Mouse (Mus musculus): ENCODE results near the gene Kif22. TPM values are rescaled to one million over a fixed set of nuclear protein-coding genes. Genes with fewer than 3 reads are reported as not detected.

The Kif22 gene
- polyA plus RNA-seq, 1 experiment from 2014 or later, result 152 TPM

- WGBS, result 73% methylated on average over 8 of the region's 8 CpGs
- Histone ChIP-seq H3K27ac (ENCODE audit: low read depth, low read length) (no peak overlapping the region), H3K27me3 (replicated peaks; ENCODE audit: control insufficient read depth, insufficient read depth, low read length) (no peaks in the 10 kb centered on the region; the same call in 1 of the 2 replicates), H3K4me2 (no peak overlapping the region), H3K4me1 (replicated peaks; ENCODE audit: control insufficient read depth, insufficient read depth, low read length) (no peaks in the 10 kb centered on the region), H3K9ac (ENCODE audit: low read depth, low read length) (no peak overlapping the region), H3K9me3 (ENCODE audit: control insufficient read depth, low read length) (no peaks in the 10 kb centered on the region), H3K36me3 (ENCODE audit: control insufficient read depth, insufficient read depth, low read length) (no peaks in the 10 kb centered on the region), H3K4me3 (ENCODE audit: low read depth, low read length) (no peak overlapping the region)
- ATAC-seq (replicated peaks; ENCODE audit: low FRiP score) (no peak), DNase-seq (ENCODE audit: low spot score) (no peak)
These were observed 53.5 kb downstream of the Kif22 start for GRCm38 (mm10) chr7:126988816-126989215.

GRCm38 (mm10) chr7:126986319-126986718, 56.0 kb downstream of the Kif22 start:
- H3K9ac ChIP-seq (ENCODE audit: low read depth, low read length), result no peak overlapping the region
- H3K27me3 ChIP-seq (replicated peaks; ENCODE audit: control insufficient read depth, insufficient read depth, low read length), result no peaks in the 10 kb centered on the region
- DNase-seq (ENCODE audit: low spot score), result no peak
- no peaks in the 10 kb centered on the region for H3K9me3 ChIP-seq (ENCODE audit: control insufficient read depth, low read length)
- H3K4me1 ChIP-seq (replicated peaks; ENCODE audit: control insufficient read depth, insufficient read depth, low read length), result no peaks in the 10 kb centered on the region
- WGBS, result 50% methylated on average over 9 of the region's 9 CpGs
- no peak overlapping the region for H3K27ac ChIP-seq (ENCODE audit: low read depth, low read length)
- no peak for ATAC-seq (replicated peaks; ENCODE audit: low FRiP score)
- H3K4me2 ChIP-seq, result no peak overlapping the region
- H3K4me3 ChIP-seq (ENCODE audit: low read depth, low read length), result no peak overlapping the region
- no peaks in the 10 kb centered on the region for H3K36me3 ChIP-seq (ENCODE audit: control insufficient read depth, insufficient read depth, low read length)

- WGBS, result 55% methylated on average over 10 of the region's 10 CpGs
- H3K4me2 ChIP-seq, result no peak overlapping the region
- H3K4me1 ChIP-seq (replicated peaks; ENCODE audit: control insufficient read depth, insufficient read depth, low read length), result no peaks in the 10 kb centered on the region
- peaks cover 3% of the 10 kb centered on the region for H3K36me3 ChIP-seq (ENCODE audit: control insufficient read depth, insufficient read depth, low read length)
- ATAC-seq (replicated peaks; ENCODE audit: low FRiP score), result no peak
- no peak for DNase-seq (ENCODE audit: low spot score)
- no peaks in the 10 kb centered on the region for H3K27me3 ChIP-seq (replicated peaks; ENCODE audit: control insufficient read depth, insufficient read depth, low read length)
- no peak overlapping the region for H3K9ac ChIP-seq (ENCODE audit: low read depth, low read length)
- no peaks in the 10 kb centered on the region for H3K9me3 ChIP-seq (ENCODE audit: control insufficient read depth, low read length)
- H3K27ac ChIP-seq (ENCODE audit: low read depth, low read length), result no peak overlapping the region
- no peak overlapping the region for H3K4me3 ChIP-seq (ENCODE audit: low read depth, low read length)
These were observed 57.4 kb downstream of the Kif22 start for GRCm38 (mm10) chr7:126984667-126985444.

- WGBS, result 82% methylated on average over 7 of the region's 7 CpGs
- DNase-seq (ENCODE audit: low spot score) (no peak), ATAC-seq (replicated peaks; ENCODE audit: low FRiP score) (no peak)
- Histone ChIP-seq H3K27ac (ENCODE audit: low read depth, low read length) (no peak overlapping the region), H3K9ac (ENCODE audit: low read depth, low read length) (no peak overlapping the region), H3K27me3 (replicated peaks; ENCODE audit: control insufficient read depth, insufficient read depth, low read length) (no peaks in the 10 kb centered on the region), H3K9me3 (ENCODE audit: control insufficient read depth, low read length) (no peaks in the 10 kb centered on the region), H3K4me2 (no peak overlapping the region), H3K4me1 (replicated peaks; ENCODE audit: control insufficient read depth, insufficient read depth, low read length) (0 out of 2 replicates have a peak, but pooled peaks cover 2% of the 10 kb centered on the region), H3K36me3 (ENCODE audit: control insufficient read depth, insufficient read depth, low read length) (peaks cover 17% of the 10 kb centered on the region), H3K4me3 (ENCODE audit: low read depth, low read length) (no peak overlapping the region)
These were observed 59.2 kb downstream of the Kif22 start for GRCm38 (mm10) chr7:126983113-126983512.

DNA sequence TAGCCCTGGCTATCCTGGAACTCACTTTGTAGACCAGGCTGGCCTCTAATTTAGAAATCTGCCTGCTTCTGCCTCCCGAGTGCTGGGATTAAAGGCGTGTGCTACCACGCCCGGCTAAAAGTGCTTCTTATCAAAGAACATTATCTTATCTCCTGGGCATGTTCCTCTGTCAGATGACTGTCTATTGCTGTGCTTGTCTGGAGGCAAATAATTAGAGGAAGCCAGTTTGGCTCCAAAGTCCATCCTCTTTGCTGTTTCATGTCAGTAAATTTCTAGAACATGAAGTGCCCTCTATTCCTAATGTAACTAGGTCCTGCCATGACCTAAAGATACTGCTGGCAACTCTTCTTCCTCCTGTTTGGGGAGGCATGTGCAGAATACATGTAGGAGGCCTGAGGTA, 60.2 kb downstream of the Kif22 start:
- WGBS, result 57% methylated on average over 4 of the region's 4 CpGs

DNA sequence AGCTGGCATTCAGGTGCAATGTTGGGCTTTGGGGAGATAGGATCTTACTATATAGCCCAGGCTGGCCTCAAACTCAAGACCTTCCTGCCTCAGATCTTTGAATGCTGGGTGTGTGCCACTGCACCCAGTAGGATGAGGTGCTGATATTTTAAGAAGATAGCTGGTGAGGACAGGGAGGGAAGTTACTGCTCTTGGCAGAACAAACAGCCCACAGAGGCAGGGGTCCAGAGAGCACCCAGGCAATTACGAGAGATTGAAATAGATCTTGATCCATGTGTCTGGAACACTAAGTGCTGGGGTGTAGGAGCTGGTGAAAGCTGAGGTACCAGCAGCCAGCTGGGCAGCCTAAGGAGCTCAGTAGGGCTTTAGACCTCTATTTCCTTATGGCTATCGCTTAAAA, 60.7 kb downstream of the Kif22 start:
- Histone ChIP-seq H3K4me3 (ENCODE audit: low read depth, low read length) (no peak overlapping the region), H3K9me3 (ENCODE audit: control insufficient read depth, low read length) (no peaks in the 10 kb centered on the region), H3K4me1 (replicated peaks; ENCODE audit: control insufficient read depth, insufficient read depth, low read length) (peaks cover 13% of the 10 kb centered on the region; the same call in 1 of the 2 replicates), H3K27ac (ENCODE audit: low read depth, low read length) (no peak overlapping the region), H3K36me3 (ENCODE audit: control insufficient read depth, insufficient read depth, low read length) (peaks cover 20% of the 10 kb centered on the region), H3K4me2 (no peak overlapping the region), H3K27me3 (replicated peaks; ENCODE audit: control insufficient read depth, insufficient read depth, low read length) (no peaks in the 10 kb centered on the region), H3K9ac (ENCODE audit: low read depth, low read length) (no peak overlapping the region)
- DNase-seq (ENCODE audit: low spot score), result no peak
- ATAC-seq (replicated peaks; ENCODE audit: low FRiP score), result no peak
- 78% methylated on average over 2 of the region's 2 CpGs for WGBS

More for the DNA sequence above, 60.2 kb downstream of the Kif22 start:
- no peak overlapping the region for H3K4me2 ChIP-seq
- no peak for ATAC-seq (replicated peaks; ENCODE audit: low FRiP score)
- no peak overlapping the region for H3K27ac ChIP-seq (ENCODE audit: low read depth, low read length)
- no peak overlapping the region for H3K4me3 ChIP-seq (ENCODE audit: low read depth, low read length)
- H3K9ac ChIP-seq (ENCODE audit: low read depth, low read length), result no peak overlapping the region
- no peak for DNase-seq (ENCODE audit: low spot score)
- H3K36me3 ChIP-seq (ENCODE audit: control insufficient read depth, insufficient read depth, low read length), result peaks cover 20% of the 10 kb centered on the region
- H3K4me1 ChIP-seq (replicated peaks; ENCODE audit: control insufficient read depth, insufficient read depth, low read length), result peaks cover 11% of the 10 kb centered on the region; the same call in 1 of the 2 replicates
- no peaks in the 10 kb centered on the region for H3K9me3 ChIP-seq (ENCODE audit: control insufficient read depth, low read length)
- no peaks in the 10 kb centered on the region for H3K27me3 ChIP-seq (replicated peaks; ENCODE audit: control insufficient read depth, insufficient read depth, low read length)

- 81% methylated on average over 6 of the region's 6 CpGs for WGBS
These were observed 63.4 kb downstream of the Kif22 start for GRCm38 (mm10) chr7:126978841-126979240.

More at GRCm38 (mm10) chr7:126978841-126979240, 63.4 kb downstream of the Kif22 start:
- Histone ChIP-seq H3K36me3 (ENCODE audit: control insufficient read depth, insufficient read depth, low read length) (peaks cover 20% of the 10 kb centered on the region), H3K9ac (ENCODE audit: low read depth, low read length) (no peak overlapping the region), H3K4me3 (ENCODE audit: low read depth, low read length) (no peak overlapping the region), H3K4me1 (replicated peaks; ENCODE audit: control insufficient read depth, insufficient read depth, low read length) (peaks cover 13% of the 10 kb centered on the region; the same call in 1 of the 2 replicates), H3K27ac (ENCODE audit: low read depth, low read length) (no peak overlapping the region), H3K9me3 (ENCODE audit: control insufficient read depth, low read length) (no peaks in the 10 kb centered on the region), H3K27me3 (replicated peaks; ENCODE audit: control insufficient read depth, insufficient read depth, low read length) (no peaks in the 10 kb centered on the region), H3K4me2 (no peak overlapping the region)
- ATAC-seq (replicated peaks; ENCODE audit: low FRiP score) (no peak), DNase-seq (ENCODE audit: low spot score) (no peak)

Data from liver, embryonic 11.5 days (tissue).